Mouse (Mus musculus): ENCODE measurements around the gene Serpinb6a.

Serpinb6a gene

DNA sequence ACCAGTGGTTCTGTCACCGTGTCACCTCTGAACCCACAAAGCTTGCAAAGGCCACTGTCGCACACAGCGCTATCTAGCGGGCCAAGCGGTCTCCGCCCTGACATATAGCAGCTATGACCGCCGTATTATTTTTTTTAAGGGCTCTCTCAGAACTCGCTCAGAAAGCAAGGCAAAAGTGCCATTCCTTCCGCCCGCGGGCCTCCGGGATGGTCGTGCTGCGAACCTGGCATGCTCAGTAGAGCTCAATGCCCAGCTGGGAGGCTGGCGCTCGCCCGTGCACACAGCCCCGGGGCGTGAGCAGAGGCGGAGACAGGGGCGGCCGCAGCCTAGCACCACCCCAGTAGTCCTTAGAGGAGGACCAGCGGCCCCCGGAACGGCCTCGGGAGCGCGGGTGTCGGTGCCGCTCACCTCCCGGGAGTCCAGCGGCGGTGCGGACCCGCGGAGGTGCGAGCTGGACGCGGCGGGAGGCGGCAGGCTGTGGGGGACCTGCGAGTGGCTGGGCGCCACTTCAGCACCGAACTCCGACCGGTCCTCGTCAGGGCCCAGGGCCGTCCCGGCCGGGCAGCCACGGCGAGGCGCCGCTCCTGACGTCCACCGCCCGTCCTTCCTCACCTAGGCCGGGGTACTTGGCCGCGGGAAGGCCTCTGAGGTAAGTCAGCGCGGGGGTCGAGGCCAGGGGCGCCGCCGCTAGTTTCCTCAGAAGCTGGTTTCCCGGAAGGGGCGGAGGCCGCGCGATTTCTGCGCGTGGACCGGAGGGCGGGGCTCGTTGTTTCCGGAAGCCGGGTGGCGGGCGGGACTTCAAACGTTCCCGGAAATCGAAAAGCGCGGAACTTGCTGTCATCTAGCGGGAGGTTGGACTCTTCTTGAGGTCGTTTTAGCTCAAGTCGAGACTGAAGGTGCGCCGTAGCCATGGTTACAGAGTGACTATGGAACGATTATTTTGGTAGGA, at the start of gene Serpinb6a, which contains the start of gene Ripk1:
Gene Serpinb6a (minus strand): TSS at position 737 of the 949 bp plus-strand sequence.
Gene Ripk1 (plus strand): TSS at position 306 of the 949 bp plus-strand sequence.
- WGBS, result under 1% methylated on average over 77 of the region's 92 CpGs

GRCm38 (mm10) chr13:34051692-34052091, 49.1 kb upstream of the Serpinb6a start:
- WGBS, result 85% methylated on average over 3 of the region's 3 CpGs

DNA sequence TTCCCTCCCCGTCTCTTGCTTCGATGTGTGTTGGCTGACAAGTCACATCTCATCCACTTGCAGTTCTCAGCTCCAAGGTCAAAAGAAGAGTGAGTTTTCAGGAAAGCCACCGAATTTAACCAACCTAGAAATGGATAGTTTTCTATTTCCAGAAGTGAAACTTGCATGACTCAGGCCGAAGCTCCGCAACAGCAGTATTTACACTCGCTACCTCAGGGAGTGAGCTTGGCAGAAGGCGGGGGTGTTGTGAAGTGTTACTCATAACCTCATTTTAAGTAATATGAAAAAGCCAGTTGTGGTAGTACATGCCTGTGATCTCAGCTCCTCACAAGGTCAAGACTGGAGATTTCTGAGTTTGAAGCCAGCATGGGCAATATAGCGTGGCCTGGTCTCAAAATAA, 47.9 kb upstream of the Serpinb6a start:
- WGBS, result 41% methylated on average over 8 of the region's 8 CpGs

GRCm38 (mm10) chr13:34047526-34047925, 44.9 kb upstream of the Serpinb6a start:
- WGBS, result 96% methylated on average over 3 of the region's 3 CpGs

GRCm38 (mm10) chr13:34046421-34047012, 43.9 kb upstream of the Serpinb6a start:
- 35% methylated on average over 11 of the region's 11 CpGs for WGBS

DNA sequence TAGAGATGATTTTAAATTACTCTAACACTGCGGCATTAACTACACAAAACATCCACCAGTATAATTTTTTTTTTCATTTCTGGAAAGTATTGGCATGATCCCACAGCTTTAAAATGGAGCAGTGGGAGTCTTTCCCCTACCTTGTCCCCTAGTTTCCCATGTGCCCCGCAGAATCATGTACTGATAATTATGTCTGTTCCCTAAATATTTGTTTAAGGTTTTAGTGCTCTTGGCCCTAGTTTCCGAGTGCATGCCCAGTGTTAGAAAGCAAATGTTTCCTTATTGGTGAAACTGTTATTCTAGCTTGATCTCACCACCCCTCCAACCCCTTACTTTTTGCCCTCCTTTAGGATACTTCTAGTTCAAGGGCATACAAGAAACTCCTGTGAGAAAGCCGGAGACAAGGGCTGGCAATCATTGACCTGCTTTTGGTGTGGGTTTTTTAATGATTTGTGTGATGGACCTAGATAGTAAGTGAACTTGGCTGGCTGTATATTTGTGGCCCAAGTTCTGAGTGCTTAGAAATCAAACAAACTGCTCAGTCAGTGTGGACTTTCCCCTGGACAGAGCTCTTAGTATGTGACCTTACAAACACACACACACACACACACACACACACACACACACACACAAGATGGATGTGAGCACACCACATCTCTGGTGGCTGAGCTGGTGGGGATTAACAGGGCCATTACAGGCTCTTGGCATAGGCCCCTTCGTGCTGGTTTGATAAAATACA, 43.1 kb upstream of the Serpinb6a start:
- 71% methylated on average over 5 of the region's 5 CpGs for WGBS

GRCm38 (mm10) chr13:34043716-34044393, 41.3 kb upstream of the Serpinb6a start:
- WGBS, result 75% methylated on average over 7 of the region's 7 CpGs

DNA sequence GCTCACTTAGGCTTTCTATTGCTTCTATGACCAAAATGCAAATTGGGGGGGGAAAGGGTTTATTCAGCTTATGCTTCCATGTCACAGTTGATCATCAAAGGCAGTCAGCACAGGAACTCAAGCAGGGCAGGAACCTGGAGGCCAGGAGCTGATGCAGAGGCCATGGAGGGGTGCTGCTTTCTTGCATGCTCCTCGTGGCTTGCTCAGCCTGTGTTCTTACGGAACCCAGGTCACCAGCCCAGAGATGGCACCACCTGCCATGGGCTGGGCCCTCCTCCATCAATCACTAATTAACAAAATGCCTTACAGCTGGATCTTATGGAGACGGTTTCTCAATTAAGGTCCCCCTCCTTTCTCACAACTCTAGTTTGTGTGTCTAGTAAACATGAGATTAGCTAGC, 37.5 kb upstream of the Serpinb6a start:
- 97% methylated on average over 3 of the region's 3 CpGs for WGBS

- WGBS, result 59% methylated on average over 8 of the region's 8 CpGs
Observed at GRCm38 (mm10) chr13:34038901-34039341, 36.3 kb upstream of the Serpinb6a start.

DNA sequence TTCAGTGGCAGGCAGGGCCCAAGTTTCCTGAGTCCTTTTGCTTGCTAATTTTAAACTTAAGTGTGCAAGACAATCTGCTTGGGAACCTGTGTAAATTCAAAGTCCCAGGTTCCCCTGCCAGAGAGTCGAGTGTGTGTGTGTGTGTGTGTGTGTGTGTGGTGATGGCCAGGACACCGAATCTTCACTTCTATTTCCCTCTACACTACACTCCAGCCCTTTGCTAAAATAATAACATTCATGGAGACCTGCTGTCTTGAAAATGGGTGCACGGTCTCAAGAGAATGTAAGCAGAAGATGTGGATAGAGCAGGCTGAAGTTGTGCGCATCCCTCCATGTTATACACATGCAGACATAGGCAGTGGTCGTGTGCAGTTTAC, 35.5 kb upstream of the Serpinb6a start:
- 19% methylated on average over 5 of the region's 5 CpGs for WGBS

DNA sequence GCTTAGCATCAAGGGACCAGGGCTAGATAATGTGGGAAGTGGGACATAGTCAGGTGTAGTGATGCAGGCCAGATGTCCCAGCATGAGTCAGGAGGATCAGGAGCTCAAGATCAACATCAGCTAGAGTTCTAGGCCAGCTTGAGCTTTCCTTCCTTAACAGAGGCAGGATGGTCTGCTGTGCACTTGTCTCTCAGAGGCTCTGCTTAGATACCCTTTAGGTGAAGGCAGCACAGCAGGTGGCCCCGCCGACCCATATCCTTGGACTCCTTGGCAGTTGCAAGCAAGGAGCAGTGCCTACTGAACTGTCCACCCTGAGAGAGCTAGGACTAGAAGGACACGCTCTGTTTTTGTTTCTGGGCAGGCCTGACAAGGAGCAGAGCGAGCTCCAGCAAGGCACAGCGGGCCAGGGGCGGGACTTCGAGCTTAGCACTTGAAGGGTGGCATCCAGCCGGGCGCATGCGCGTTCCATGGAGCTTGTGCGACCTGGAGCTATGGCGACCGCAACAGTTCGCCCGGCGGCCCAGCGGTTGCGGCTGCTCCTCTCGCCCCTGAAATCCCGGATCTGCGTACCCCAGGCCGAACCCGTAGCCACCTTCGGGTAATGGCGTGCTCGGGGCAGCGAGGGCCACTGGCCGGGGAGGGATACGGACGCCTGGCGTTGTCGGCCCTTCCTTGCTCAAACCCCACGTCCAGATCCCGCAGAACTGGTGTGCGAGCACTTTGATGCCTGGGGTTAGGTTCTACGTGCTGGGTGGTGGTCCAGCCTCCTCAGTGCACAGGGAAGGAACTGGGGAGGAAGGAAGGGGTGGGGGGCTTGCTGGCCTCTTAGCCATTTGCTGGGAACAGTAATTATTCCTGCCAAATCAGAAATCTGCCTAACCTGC, 34.8 kb upstream of the Serpinb6a start, which contains the start of gene Bphl:
Gene Bphl (plus strand): TSS at position 426 of the 884 bp plus-strand sequence.
- under 1% methylated on average over 37 of the region's 37 CpGs for WGBS

- 83% methylated on average over 5 of the region's 5 CpGs for WGBS
Observed at GRCm38 (mm10) chr13:34036726-34037125, 34.1 kb upstream of the Serpinb6a start.

DNA sequence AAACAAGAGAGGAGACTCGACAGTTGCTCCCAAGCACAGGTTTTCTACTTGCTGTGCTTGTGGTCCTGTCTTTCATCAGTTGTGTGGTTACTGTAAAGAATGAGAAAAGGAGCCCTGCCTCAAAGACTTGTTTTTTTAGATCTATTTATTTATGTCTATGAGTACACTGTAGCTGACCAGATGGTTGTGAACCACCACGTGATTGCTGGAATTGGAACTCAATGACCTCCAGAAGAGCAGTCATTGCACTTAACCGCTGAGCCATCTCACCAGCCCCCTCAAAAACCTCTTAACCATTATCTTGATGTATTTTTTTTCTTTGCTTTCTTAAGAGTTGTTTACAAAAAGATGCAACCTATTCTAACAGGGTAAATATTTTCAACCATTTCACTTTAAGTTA, 32.8 kb upstream of the Serpinb6a start:
- 85% methylated on average over 3 of the region's 3 CpGs for WGBS

GRCm38 (mm10) chr13:34032041-34032440, 29.4 kb upstream of the Serpinb6a start:
- WGBS, result 64% methylated on average over 2 of the region's 2 CpGs

DNA sequence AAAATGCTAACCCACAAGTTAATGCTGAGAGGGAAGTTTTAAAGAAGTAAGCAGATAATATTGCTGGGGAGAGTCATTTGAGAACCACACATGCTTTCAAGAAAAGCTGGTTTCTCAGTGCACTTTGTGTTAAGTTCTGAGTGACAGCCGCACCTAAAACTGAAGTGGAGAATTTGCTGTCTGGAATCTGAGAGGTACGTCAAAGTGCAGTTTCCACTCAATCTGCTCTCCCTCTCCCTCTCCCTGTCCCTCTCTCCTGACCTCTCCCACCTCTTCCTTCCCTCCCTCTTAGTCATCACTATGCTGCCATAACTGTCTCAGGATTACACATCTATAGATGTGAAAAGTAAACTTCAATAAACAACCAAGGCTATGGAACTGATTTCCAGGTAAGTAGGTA, 19.4 kb upstream of the Serpinb6a start:
- 92% methylated on average over 2 of the region's 2 CpGs for WGBS

- 79% methylated on average over 1 of the region's 1 CpGs for WGBS
Observed at GRCm38 (mm10) chr13:34018521-34018920, 15.9 kb upstream of the Serpinb6a start.

- WGBS, result 68% methylated on average over 9 of the region's 9 CpGs
Observed at GRCm38 (mm10) chr13:34016927-34017569, 14.5 kb upstream of the Serpinb6a start.

- 80% methylated on average over 2 of the region's 2 CpGs for WGBS
Observed at GRCm38 (mm10) chr13:34007234-34007633, 4.6 kb upstream of the Serpinb6a start.

GRCm38 (mm10) chr13:34003058-34003457, 464 bp upstream of the Serpinb6a start:
- 3% methylated on average over 5 of the region's 5 CpGs for WGBS

DNA sequence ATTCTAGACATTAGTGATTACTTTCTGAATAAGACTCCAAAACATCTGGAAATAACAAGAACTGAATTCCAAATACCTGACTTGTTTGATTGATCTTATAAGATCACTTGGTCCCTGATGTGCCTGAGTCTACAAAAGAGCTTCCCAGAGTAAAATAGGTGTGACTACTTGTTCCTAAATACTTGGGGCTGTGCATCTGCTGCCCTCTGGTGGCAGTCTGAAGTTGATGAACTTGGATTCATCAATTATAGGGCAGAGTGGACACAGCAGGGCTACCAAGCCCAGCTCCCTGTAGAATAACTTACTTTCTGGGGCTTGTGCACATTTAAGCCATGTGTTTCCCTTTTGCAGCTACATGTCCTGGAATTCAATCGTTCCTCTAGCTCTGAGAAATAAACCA, 7.4 kb downstream of the Serpinb6a start:
- WGBS, result 23% methylated on average over 1 of the region's 1 CpGs

Data from cerebral cortex, adult 2 months (tissue).